Mouse (Mus musculus): ENCODE results near the gene Sec24d.

GRCm38 (mm10) chr3:123301521-123301920 is 34.3 kb downstream of the Sec24d start:
- no peak for TF ChIP-seq CTCF (IDR thresholded peaks at IDR 0.05; ENCODE audit: low read depth)
- TF ChIP-seq EP300 (IDR thresholded peaks at IDR 0.05; ENCODE audit: low read depth), result no peak

Data from liver, embryonic 14.5 days (tissue).